Mouse (Mus musculus) ES-E14 (cell line): Measurements from ENCODE around the gene Nup107. TPM values are rescaled to one million over a fixed set of nuclear protein-coding genes. Genes with fewer than 3 reads are reported as not detected.

ENCODE experiments used
- DNase-seq: peaks from one replicate; pipeline ENCODE4 v3.0.0-alpha.2; 2013; ENCODE audit warnings: low read depth, low spot score
- H3K27ac ChIP-seq: 2 replicates; pipeline ENCODE4 v1.5.1; 2012; ENCODE audit warnings: low read depth, mild to moderate bottlenecking, low read length, moderate library complexity, mixed read lengths; ENCODE audit not compliant: poor library complexity, insufficient read depth, severe bottlenecking
- H3K36me3 ChIP-seq: 2 replicates; pipeline ENCODE4 v1.6.1; 2012; ENCODE audit warnings: mild to moderate bottlenecking, low read length, moderate library complexity, mixed read lengths; ENCODE audit not compliant: control insufficient read depth, poor library complexity, insufficient read depth, severe bottlenecking
- H3K4me1 ChIP-seq, 2 experiments: fragments of 150-350 bp in 1 of 2; sonication (generic) in 1 of 2; 2 replicates each; pipeline ENCODE4 v1.6.1; 2012; ENCODE audit warnings: low read length in 2 of 2, mild to moderate bottlenecking in 1 of 2, mixed read lengths in 1 of 2; ENCODE audit not compliant: control insufficient read depth in 2 of 2, insufficient read depth in 2 of 2, poor library complexity in 1 of 2
- H3K4me3 ChIP-seq, 2 experiments: fragments of 150-350 bp in 1 of 2; sonication (generic) in 1 of 2; 2 replicates each; pipeline ENCODE4 v1.5.1; 2012; ENCODE audit warnings: low read length in 2 of 2, low read depth in 1 of 2, mild to moderate bottlenecking in 1 of 2, mixed read lengths in 1 of 2; ENCODE audit not compliant: insufficient read depth in 1 of 2, poor library complexity in 1 of 2, severe bottlenecking in 1 of 2
- H3K9ac ChIP-seq: 2 replicates; pipeline ENCODE4 v1.6.1; 2012; ENCODE audit warnings: low read depth, mild to moderate bottlenecking, low read length, mixed read lengths; ENCODE audit not compliant: poor library complexity, insufficient read depth, severe bottlenecking
- H3K9me3 ChIP-seq: fragments of 150-350 bp; sonication (generic); 2 replicates; pipeline ENCODE4 v1.6.1; 2012; ENCODE audit warnings: low read depth, mild to moderate bottlenecking, low read length; ENCODE audit not compliant: control insufficient read depth, insufficient read depth
- CHD2 ChIP-seq: IDR thresholded peaks from 2 replicates; pipeline ENCODE4 v1.6.1; 2014; ENCODE audit warnings: mild to moderate bottlenecking, low read depth, low read length, inconsistent platforms
- HCFC1 ChIP-seq: IDR thresholded peaks from 2 replicates; pipeline ENCODE4 v1.6.1; 2012; ENCODE audit warnings: low read length, inconsistent platforms, borderline replicate concordance; ENCODE audit not compliant: insufficient read depth
- MAFK ChIP-seq: IDR thresholded peaks from 2 replicates; pipeline ENCODE4 v1.6.1; 2014; ENCODE audit warnings: mild to moderate bottlenecking, low read depth, low read length, inconsistent platforms; ENCODE audit not compliant: insufficient read depth
- ZC3H11A ChIP-seq: IDR thresholded peaks from 2 replicates; pipeline ENCODE4 v1.6.1; 2012; ENCODE audit warnings: low read depth, mild to moderate bottlenecking, inconsistent platforms, low read length, borderline replicate concordance
- ZNF384 ChIP-seq: IDR thresholded peaks from 2 replicates; pipeline ENCODE4 v1.6.1; 2012; ENCODE audit warnings: low read depth, low read length, inconsistent platforms
- in situ Hi-C, 2 experiments: fragments of 600-800 bp; cut with MboI; formaldehyde crosslinking; loops; one replicate each; pipeline ENCODE4 v1.15.1; 2025; ENCODE audit warnings: low sequenced_read_pairs in 2 of 2, inconsistent platforms in 1 of 2; ENCODE audit not compliant: unreplicated experiment in 2 of 2
- total RNA-seq: library from RNA; depleted of rRNA; stranded (reverse); fragments of 300-350 nt; gene quantifications from 2 replicates; pipeline ENCODE4 v1.2.3, GENCODE M21; 2012

The Nup107 gene
- total RNA-seq, 1 experiment, result 80.8 TPM

- Histone ChIP-seq H3K4me3 (no peak overlapping the region), H3K9ac (no peak overlapping the region), H3K4me1 (peaks cover 7 to 19% of the 10 kb centered on the region in 2 experiments; a peak in 3 of 4 replicates), H3K36me3 (no peaks in the 10 kb centered on the region), H3K27ac (no peak overlapping the region), H3K9me3 (no peaks in the 10 kb centered on the region)
- TF ChIP-seq ZC3H11A (no peak), CHD2 (no peak), MAFK (no peak), HCFC1 (no peak), ZNF384 (no peak)
- DNase-seq, result no peak
- in situ Hi-C loops, result no loop called here
These were observed 78.4 kb downstream of the Nup107 start for GRCm38 (mm10) chr10:117714048-117714545.

- no peak overlapping the region for H3K27ac ChIP-seq
- in situ Hi-C loops, result no loop called here
- peaks cover 2% of the 10 kb centered on the region; the same call in 1 of the 2 replicates for H3K36me3 ChIP-seq
- no peak for DNase-seq
- no peak overlapping the region for H3K4me3 ChIP-seq
- TF ChIP-seq ZNF384 (no peak), MAFK (no peak), ZC3H11A (no peak), HCFC1 (no peak), CHD2 (no peak)
- H3K4me1 ChIP-seq, result peaks cover 7 to 15% of the 10 kb centered on the region in 2 experiments; a peak in 3 of 4 replicates
- no peak overlapping the region for H3K9ac ChIP-seq
- no peaks in the 10 kb centered on the region for H3K9me3 ChIP-seq
These were observed 79.0 kb downstream of the Nup107 start for GRCm38 (mm10) chr10:117713466-117713865.

- H3K4me3 ChIP-seq, result no peak overlapping the region
- DNase-seq, result no peak
- H3K9ac ChIP-seq, result no peak overlapping the region
- TF ChIP-seq ZC3H11A, result no peak
- peak; percentile 34; the same call in 1 of the 2 replicates for TF ChIP-seq ZNF384
- peaks cover 2% of the 10 kb centered on the region; the same call in 1 of the 2 replicates for H3K36me3 ChIP-seq
- no peak overlapping the region for H3K27ac ChIP-seq
- H3K4me1 ChIP-seq, result peaks cover 3 to 12% of the 10 kb centered on the region in 2 experiments; a peak in 3 of 4 replicates
- no peaks in the 10 kb centered on the region for H3K9me3 ChIP-seq
- in situ Hi-C loops, result no loop called here
These were observed 79.6 kb downstream of the Nup107 start for GRCm38 (mm10) chr10:117712871-117713270.

GRCm38 (mm10) chr10:117712191-117712754, 80.2 kb downstream of the Nup107 start:
- H3K9ac ChIP-seq, result no peak overlapping the region; the same call in 1 of the 2 replicates
- no peak for TF ChIP-seq HCFC1
- no peak for TF ChIP-seq CHD2
- TF ChIP-seq ZNF384, result no peak
- no peak for TF ChIP-seq MAFK
- no peak for TF ChIP-seq ZC3H11A
- peaks cover 2% of the 10 kb centered on the region; the same call in 1 of the 2 replicates for H3K36me3 ChIP-seq
- in situ Hi-C loops, result no loop called here
- H3K4me3 ChIP-seq, result no peak overlapping the region
- no peaks in the 10 kb centered on the region for H3K9me3 ChIP-seq
- H3K27ac ChIP-seq, result peak overlapping the region; percentile 78; the same call in 1 of the 2 replicates
- DNase-seq, result no peak
- peaks cover 2 to 11% of the 10 kb centered on the region in 2 experiments; a peak in 2 of 4 replicates for H3K4me1 ChIP-seq
